Mouse (Mus musculus) thymus, adult 2 months (tissue): Measurements from ENCODE around the gene Ankrd13b. TPM values are rescaled to one million over a fixed set of nuclear protein-coding genes. Genes with fewer than 3 reads are reported as not detected.
A peak's percentile ranks its signal among the peaks of the same experiment; 100 is the strongest.

Source experiments
- DNase-seq: peaks from one replicate; pipeline ENCODE4 v3.0.0; 2021
- H3K27ac ChIP-seq: fragments of 200-500 bp; 2 replicates; pipeline ENCODE4 v1.5.1; 2012; ENCODE audit warnings: low read length, control low read depth; ENCODE audit not compliant: control insufficient read depth, insufficient read depth
- H3K27me3 ChIP-seq: fragments of 200-500 bp; 2 replicates; pipeline ENCODE4 v1.6.1; 2012; ENCODE audit warnings: mild to moderate bottlenecking, low read length, moderate library complexity, mixed read lengths; ENCODE audit not compliant: control insufficient read depth, insufficient read depth
- H3K36me3 ChIP-seq: fragments of 200-500 bp; 2 replicates; pipeline ENCODE4 v1.6.1; 2012; ENCODE audit warnings: mild to moderate bottlenecking, low read length, moderate library complexity; ENCODE audit not compliant: control insufficient read depth, insufficient read depth
- H3K4me1 ChIP-seq: fragments of 200-500 bp; replicated peaks from 2 replicates; pipeline ENCODE4 v1.6.1; 2012; ENCODE audit warnings: low read length; ENCODE audit not compliant: control insufficient read depth, insufficient read depth
- H3K4me3 ChIP-seq: fragments of 200-500 bp; 2 replicates; pipeline ENCODE4 v1.5.1; 2012; ENCODE audit warnings: mild to moderate bottlenecking, low read length, control low read depth, moderate library complexity; ENCODE audit not compliant: control insufficient read depth, insufficient read depth
- CTCF ChIP-seq: fragments of 200-500 bp; IDR thresholded peaks from 2 replicates; pipeline ENCODE4 v1.5.1; 2012; ENCODE audit warnings: mild to moderate bottlenecking, control low read depth, low read length, moderate library complexity, borderline replicate concordance; ENCODE audit not compliant: control insufficient read depth, poor library complexity, insufficient read depth; ENCODE audit errors: extremely low read depth
- POLR2A ChIP-seq: fragments of 200-500 bp; IDR thresholded peaks from 2 replicates; pipeline ENCODE4 v1.6.1; 2012; ENCODE audit warnings: mild to moderate bottlenecking, low read length, control low read depth, moderate library complexity; ENCODE audit not compliant: control insufficient read depth, poor library complexity, insufficient read depth; ENCODE audit errors: extremely low read depth
- WGBS: fragments of 180-500 bp; shearing (Covaris S2); methylation state at CpG from one replicate; pipeline ENCODE4 v1.1.7; 2018; 5-methylcytosine and 5-hydroxymethylcytosine counted together
- polyA plus RNA-seq: library from polyadenylated mRNA; depleted of rRNA; stranded (reverse); fragments of >200 nt; gene quantifications from 2 replicates; pipeline ENCODE4 v1.2.3, GENCODE M21; 2012

Ankrd13b gene
- polyA plus RNA-seq, 1 experiment = 47.4 TPM

- Histone ChIP-seq H3K4me3 (no peak overlapping the region), H3K36me3 (no peaks in the 10 kb centered on the region), H3K27ac (no peak overlapping the region), H3K4me1 (peaks cover 12% of the 10 kb centered on the region), H3K27me3 (no peaks in the 10 kb centered on the region)
- no peak for DNase-seq
- 98% methylated on average over 16 of the region's 16 CpGs for WGBS
- TF ChIP-seq CTCF (no peak), POLR2A (no peak)
Measured at GRCm38 (mm10) chr11:77472775-77473174, 16.7 kb downstream of the Ankrd13b start.

DNA sequence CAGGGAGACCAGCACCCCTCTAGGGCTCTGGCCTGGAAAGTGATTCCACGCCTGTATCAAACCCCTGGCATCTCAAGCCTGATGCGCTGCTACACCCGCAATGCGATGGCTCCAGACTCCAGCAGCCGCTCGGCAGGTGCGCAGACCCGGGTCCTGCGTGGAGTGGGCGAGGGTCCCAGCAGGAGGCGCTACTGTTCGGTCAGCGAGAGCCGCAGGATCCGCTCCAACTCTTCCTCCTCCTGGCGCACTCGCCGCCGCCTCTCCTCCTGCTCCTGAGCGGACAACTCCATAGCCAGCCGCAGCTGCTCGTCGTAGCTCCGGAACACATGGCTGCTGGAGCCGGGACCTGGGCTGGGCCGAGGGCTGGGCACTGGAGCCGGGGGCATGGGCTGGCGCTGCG is 18.1 kb downstream of the Ankrd13b start:
- 97% methylated on average over 27 of the region's 29 CpGs for WGBS
- no peaks in the 10 kb centered on the region for H3K27me3 ChIP-seq
- H3K36me3 ChIP-seq = no peaks in the 10 kb centered on the region
- no peak for TF ChIP-seq POLR2A
- no peak for TF ChIP-seq CTCF
- no peak overlapping the region for H3K27ac ChIP-seq
- H3K4me3 ChIP-seq = no peak overlapping the region
- peaks cover 9% of the 10 kb centered on the region for H3K4me1 ChIP-seq
- DNase-seq = no peak

- peaks cover under 1% of the 10 kb centered on the region; the same call in 1 of the 2 replicates for H3K27me3 ChIP-seq
- no peak overlapping the region for H3K27ac ChIP-seq
- peaks cover 9% of the 10 kb centered on the region for H3K4me1 ChIP-seq
- H3K4me3 ChIP-seq = no peak overlapping the region
- TF ChIP-seq POLR2A = no peak
- 94% methylated on average over 9 of the region's 9 CpGs for WGBS
- DNase-seq = no peak
- no peaks in the 10 kb centered on the region for H3K36me3 ChIP-seq
Measured at GRCm38 (mm10) chr11:77468397-77468796, 21.1 kb downstream of the Ankrd13b start.

DNA sequence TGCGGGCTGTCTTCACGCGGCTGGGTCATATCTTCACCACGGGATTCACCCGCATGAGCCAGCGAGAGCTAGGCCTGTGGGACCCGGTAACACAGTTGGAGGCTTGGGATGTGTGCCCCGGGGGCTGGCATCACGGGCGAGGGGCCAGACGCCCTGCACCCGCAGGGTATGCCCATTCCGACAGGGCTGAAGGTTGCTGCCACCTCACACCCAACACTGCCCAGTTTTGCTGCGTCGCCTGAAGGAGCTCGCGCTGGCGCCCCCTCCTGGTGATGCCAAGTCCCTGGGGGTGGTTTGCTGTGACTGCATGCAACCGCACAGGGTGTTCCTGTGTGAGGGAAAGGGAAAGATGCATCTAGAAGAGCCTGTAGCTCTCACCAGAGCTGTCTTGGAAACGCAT is 21.7 kb downstream of the Ankrd13b start:
- TF ChIP-seq POLR2A = no peak
- peak; percentile 95 for TF ChIP-seq CTCF
- Histone ChIP-seq H3K27ac (no peak overlapping the region), H3K4me1 (peaks cover 9% of the 10 kb centered on the region), H3K27me3 (peaks cover 6% of the 10 kb centered on the region), H3K36me3 (no peaks in the 10 kb centered on the region), H3K4me3 (no peak overlapping the region)
- peak; percentile 86 for DNase-seq
- WGBS = 18% methylated on average over 20 of the region's 20 CpGs

DNA sequence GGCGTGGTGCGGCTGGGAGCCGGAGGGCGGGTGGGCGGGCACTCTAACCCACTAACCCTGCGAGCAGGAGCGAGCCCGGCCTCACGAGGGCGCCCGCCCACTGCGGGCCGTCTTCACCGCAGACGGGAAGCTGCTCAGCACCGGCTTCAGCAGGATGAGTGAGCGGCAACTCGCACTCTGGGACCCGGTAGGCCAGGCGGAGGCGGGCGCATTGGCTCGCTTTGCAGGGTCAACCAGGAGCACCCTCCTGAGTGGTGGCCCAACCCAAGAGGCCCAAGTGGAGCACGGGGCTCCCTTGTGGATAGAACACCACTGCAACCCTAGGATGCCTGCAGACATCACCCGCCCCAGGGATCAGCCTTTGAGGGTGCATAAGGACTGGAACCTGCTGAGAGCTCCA is 22.3 kb downstream of the Ankrd13b start:
- Histone ChIP-seq H3K4me1 (peaks cover 14% of the 10 kb centered on the region), H3K27ac (no peak overlapping the region), H3K27me3 (peaks cover 13% of the 10 kb centered on the region), H3K36me3 (no peaks in the 10 kb centered on the region), H3K4me3 (no peak overlapping the region)
- DNase-seq = peak; percentile 93
- no peak for TF ChIP-seq POLR2A
- peak; percentile 69 for TF ChIP-seq CTCF
- WGBS = 3% methylated on average over 25 of the region's 25 CpGs

- 62% methylated on average over 9 of the region's 9 CpGs for WGBS
- H3K4me1 ChIP-seq = peaks cover 16% of the 10 kb centered on the region
- TF ChIP-seq POLR2A = no peak
- no peak for TF ChIP-seq CTCF
- no peak overlapping the region for H3K27ac ChIP-seq
- DNase-seq = no peak
- peaks cover 14% of the 10 kb centered on the region for H3K27me3 ChIP-seq
- no peaks in the 10 kb centered on the region for H3K36me3 ChIP-seq
- H3K4me3 ChIP-seq = no peak overlapping the region
Measured at GRCm38 (mm10) chr11:77466544-77466943, 22.9 kb downstream of the Ankrd13b start.

DNA sequence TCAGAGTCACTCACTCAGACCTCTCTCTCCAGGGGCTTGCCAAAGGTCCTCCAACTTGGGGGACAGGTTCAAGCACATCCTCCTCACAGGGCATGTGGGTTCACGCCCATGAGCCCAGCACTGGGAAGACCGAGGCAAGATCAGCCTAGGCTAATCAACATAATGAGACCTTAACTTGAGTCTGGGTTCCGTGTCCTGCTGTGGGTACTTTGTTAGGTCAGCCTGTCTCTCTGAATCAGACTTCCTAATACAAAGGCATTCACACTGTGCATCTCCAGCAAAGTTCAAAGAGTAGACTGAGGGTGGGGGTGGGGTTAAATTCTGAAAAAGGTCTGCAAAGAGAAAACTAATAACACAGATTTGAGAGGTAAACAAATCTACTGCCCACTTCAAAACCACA is 24.4 kb downstream of the Ankrd13b start:
- Histone ChIP-seq H3K27ac (no peak overlapping the region), H3K4me1 (peaks cover 16% of the 10 kb centered on the region), H3K36me3 (no peaks in the 10 kb centered on the region), H3K27me3 (peaks cover 14% of the 10 kb centered on the region), H3K4me3 (no peak overlapping the region)
- TF ChIP-seq POLR2A = no peak
- TF ChIP-seq CTCF = no peak
- no peak for DNase-seq
- WGBS = 93% methylated on average over 3 of the region's 3 CpGs
